Mouse (Mus musculus) neural tube, embryonic 13.5 days (tissue): ENCODE measurements around the gene Btbd17. TPM values are rescaled to one million over a fixed set of nuclear protein-coding genes. Genes with fewer than 3 reads are reported as not detected.

Source experiments
- ATAC-seq: fragments of 200-750 bp; cut with Nextera tagmentation; 2 replicates; pipeline ENCODE4 v1.8.0; 2017; ENCODE audit warnings: low read depth, mild to moderate bottlenecking, moderate TSS enrichment, moderate library complexity
- H3K27ac ChIP-seq: fragments of 300-500 bp; sonication (generic); replicated peaks from 2 replicates; pipeline ENCODE4 v1.5.1; 2015; ENCODE audit warnings: moderate library complexity, mild to moderate bottlenecking, inconsistent platforms
- H3K27me3 ChIP-seq: fragments of 300-500 bp; sonication (generic); 2 replicates; pipeline ENCODE4 v1.6.1; 2015; ENCODE audit warnings: mild to moderate bottlenecking, inconsistent platforms
- H3K36me3 ChIP-seq: fragments of 300-500 bp; sonication (generic); 2 replicates; pipeline ENCODE4 v1.6.1; 2015; ENCODE audit warnings: mild to moderate bottlenecking, inconsistent platforms
- H3K4me1 ChIP-seq: fragments of 300-500 bp; sonication (generic); replicated peaks from 2 replicates; pipeline ENCODE4 v1.6.1; 2015; ENCODE audit warnings: inconsistent platforms
- H3K4me2 ChIP-seq: fragments of 300-500 bp; sonication (generic); 2 replicates; pipeline ENCODE4 v1.6.1; 2015; ENCODE audit warnings: inconsistent platforms, mild to moderate bottlenecking, moderate library complexity
- H3K4me3 ChIP-seq: fragments of 300-500 bp; sonication (generic); 2 replicates; pipeline ENCODE4 v1.5.1; 2015; ENCODE audit warnings: mild to moderate bottlenecking, inconsistent platforms
- H3K9ac ChIP-seq: fragments of 300-500 bp; sonication (generic); 2 replicates; pipeline ENCODE4 v1.6.1; 2015; ENCODE audit warnings: moderate library complexity, mild to moderate bottlenecking, inconsistent platforms
- H3K9me3 ChIP-seq: fragments of 300-500 bp; sonication (generic); 2 replicates; pipeline ENCODE4 v1.6.1; 2016; ENCODE audit warnings: inconsistent platforms
- WGBS: fragments of 180-500 bp; shearing (Covaris S2); methylation state at CpG from one replicate; pipeline ENCODE4 v1.1.7; 2015; 5-methylcytosine and 5-hydroxymethylcytosine counted together
- polyA plus RNA-seq: library from polyadenylated mRNA; unstranded; fragments of >200 nt; fragmentation: Nextera tagmentation; extraction: Ambion mirVana; gene quantifications from 2 replicates; pipeline ENCODE4 v1.2.1, GENCODE M21; 2015

The Btbd17 gene
- polyA plus RNA-seq, 1 experiment from 2014 or later = 22.7 TPM

DNA sequence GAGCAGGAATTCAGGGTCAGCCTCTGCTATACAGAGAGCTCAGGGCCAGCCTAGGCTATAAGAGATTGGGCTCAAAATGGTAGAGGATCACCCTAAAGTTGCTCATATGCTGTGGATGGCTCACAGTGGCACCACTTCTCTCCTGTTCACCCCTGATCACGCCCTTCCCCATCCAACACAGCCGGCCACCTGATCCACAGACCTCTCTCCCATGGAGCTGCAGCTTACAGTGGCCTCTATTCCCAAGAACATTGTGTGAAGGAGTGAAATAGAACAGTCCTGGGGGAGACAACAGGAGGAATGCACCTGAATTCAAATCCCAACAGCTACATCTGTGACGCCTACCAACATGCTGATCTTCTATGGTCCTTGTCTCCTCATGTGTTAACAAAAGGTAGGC is 2.9 kb upstream of the Btbd17 start, which contains the start of gene Gpr142:
Gpr142 (plus strand) TSS at position 301 of the 400 bp plus-strand sequence.
- peaks cover under 1% of the 10 kb centered on the region; the same call in 1 of the 2 replicates for H3K27me3 ChIP-seq
- no peak for ATAC-seq

GRCm38 (mm10) chr11:114797981-114798380 is 2.2 kb upstream of the Btbd17 start:
- Histone ChIP-seq H3K9ac (no peak overlapping the region), H3K27me3 (peaks cover 7% of the 10 kb centered on the region; the same call in 1 of the 2 replicates), H3K9me3 (no peaks in the 10 kb centered on the region), H3K4me2 (no peak overlapping the region), H3K4me3 (no peak overlapping the region), H3K4me1 (peaks cover 52% of the 10 kb centered on the region), H3K36me3 (no peaks in the 10 kb centered on the region), H3K27ac (no peak overlapping the region)
- 89% methylated on average over 3 of the region's 3 CpGs for WGBS
- ATAC-seq = no peak

More for the DNA sequence above, 2.9 kb upstream of the Btbd17 start, which contains the start of gene Gpr142:
- 96% methylated on average over 3 of the region's 3 CpGs for WGBS
- H3K27ac ChIP-seq = no peak within 1 kb of the TSS
- H3K9ac ChIP-seq = no peak within 1 kb of the TSS
- no peaks in the 10 kb centered on the region for H3K9me3 ChIP-seq
- peaks cover 51% of the 10 kb centered on the region for H3K4me1 ChIP-seq
- no peak within 1 kb of the TSS for H3K4me3 ChIP-seq
- H3K36me3 ChIP-seq = no peaks in the 10 kb centered on the region
- no peak within 1 kb of the TSS for H3K4me2 ChIP-seq

GRCm38 (mm10) chr11:114797176-114797575 is 1.4 kb upstream of the Btbd17 start:
- Histone ChIP-seq H3K9me3 (no peaks in the 10 kb centered on the region), H3K4me1 (peaks cover 53% of the 10 kb centered on the region), H3K27me3 (peaks cover 15% of the 10 kb centered on the region), H3K4me3 (no peak overlapping the region), H3K4me2 (no peak overlapping the region), H3K36me3 (no peaks in the 10 kb centered on the region), H3K27ac (peak overlapping the region; percentile 97), H3K9ac (no peak overlapping the region)
- no peak for ATAC-seq
- WGBS = 94% methylated on average over 7 of the region's 7 CpGs

- 0% methylated on average over 7 of the region's 7 CpGs for WGBS
- H3K27me3 ChIP-seq = peaks cover 33% of the 10 kb centered on the region
- peak overlapping the region; percentile 92 for H3K4me2 ChIP-seq
- H3K9me3 ChIP-seq = no peaks in the 10 kb centered on the region
- peak; percentile 87 for ATAC-seq
- H3K4me3 ChIP-seq = peak overlapping the region; percentile 35
- H3K9ac ChIP-seq = peak overlapping the region; percentile 72
- peak overlapping the region; percentile 97 for H3K27ac ChIP-seq
- peaks cover 70% of the 10 kb centered on the region for H3K4me1 ChIP-seq
- no peaks in the 10 kb centered on the region for H3K36me3 ChIP-seq
These were observed 456 bp downstream of the Btbd17 start for GRCm38 (mm10) chr11:114795231-114795746.

GRCm38 (mm10) chr11:114794691-114795090 is 1.1 kb downstream of the Btbd17 start:
- 0 out of 2 replicates have a peak, but pooled peaks have one; percentile 1 for ATAC-seq

GRCm38 (mm10) chr11:114793868-114794545 is 1.7 kb downstream of the Btbd17 start:
- no peak for ATAC-seq
- 55% methylated on average over 19 of the region's 19 CpGs for WGBS
- H3K4me3 ChIP-seq = peak overlapping the region; percentile 35
- peaks cover 79% of the 10 kb centered on the region for H3K4me1 ChIP-seq
- peak overlapping the region; percentile 92 for H3K4me2 ChIP-seq
- H3K36me3 ChIP-seq = no peaks in the 10 kb centered on the region
- H3K9ac ChIP-seq = peak overlapping the region; percentile 72
- no peaks in the 10 kb centered on the region for H3K9me3 ChIP-seq
- H3K27ac ChIP-seq = peak overlapping the region; percentile 97
- peaks cover 45% of the 10 kb centered on the region for H3K27me3 ChIP-seq

More at GRCm38 (mm10) chr11:114794691-114795090, 1.1 kb downstream of the Btbd17 start:
- no peaks in the 10 kb centered on the region for H3K36me3 ChIP-seq
- H3K9me3 ChIP-seq = no peaks in the 10 kb centered on the region
- H3K4me3 ChIP-seq = peak overlapping the region; percentile 35
- 35% methylated on average over 4 of the region's 4 CpGs for WGBS
- peak overlapping the region; percentile 92 for H3K4me2 ChIP-seq
- H3K27ac ChIP-seq = peak overlapping the region; percentile 97
- H3K4me1 ChIP-seq = peaks cover 72% of the 10 kb centered on the region
- H3K27me3 ChIP-seq = peaks cover 39% of the 10 kb centered on the region
- H3K9ac ChIP-seq = peak overlapping the region; percentile 72

DNA sequence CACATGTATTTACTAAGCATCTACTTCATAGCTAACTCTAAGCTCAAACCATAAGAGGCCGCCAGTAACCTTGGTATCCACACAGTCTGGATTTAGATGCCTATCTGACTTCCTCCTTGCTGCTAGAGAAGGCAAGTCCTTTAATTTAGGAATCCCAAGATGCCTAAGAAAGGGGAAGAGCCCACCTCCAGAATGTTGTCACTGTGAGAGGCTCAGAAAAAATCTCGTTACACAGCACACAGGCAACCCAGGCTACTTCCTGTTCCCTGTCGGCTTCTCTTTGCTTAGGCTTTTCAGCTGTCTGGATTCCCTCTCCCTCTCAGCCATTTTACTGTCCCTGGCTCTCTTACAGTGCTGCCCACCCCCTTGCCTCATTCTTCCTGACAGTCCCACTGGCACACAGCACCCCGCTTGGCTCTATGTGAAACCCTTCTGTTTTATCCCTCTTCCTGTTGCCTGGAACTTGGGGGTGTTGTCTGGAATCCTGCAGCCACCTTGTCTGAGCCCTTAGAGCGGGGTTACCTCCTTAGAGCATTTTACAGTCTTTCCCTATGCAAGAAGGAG is 2.7 kb downstream of the Btbd17 start:
- Histone ChIP-seq H3K27me3 (peaks cover 45% of the 10 kb centered on the region), H3K9ac (peak overlapping the region; percentile 72), H3K27ac (0 out of 2 replicates have a peak overlapping the region, but pooled peaks have one; percentile 23), H3K4me2 (peak overlapping the region; percentile 92), H3K4me1 (peaks cover 84% of the 10 kb centered on the region), H3K36me3 (no peaks in the 10 kb centered on the region), H3K9me3 (no peaks in the 10 kb centered on the region), H3K4me3 (peak overlapping the region; percentile 53)
- ATAC-seq = no peak
- 51% methylated on average over 5 of the region's 5 CpGs for WGBS

- Histone ChIP-seq H3K4me3 (peak overlapping the region; percentile 53), H3K9me3 (no peaks in the 10 kb centered on the region), H3K27ac (peak overlapping the region; percentile 71), H3K4me1 (peaks cover 78% of the 10 kb centered on the region), H3K36me3 (no peaks in the 10 kb centered on the region), H3K9ac (peak overlapping the region; percentile 72), H3K27me3 (peaks cover 53% of the 10 kb centered on the region), H3K4me2 (peak overlapping the region; percentile 92)
- ATAC-seq = no peak
- WGBS = under 1% methylated on average over 48 of the region's 59 CpGs
These were observed 3.8 kb downstream of the Btbd17 start for GRCm38 (mm10) chr11:114791891-114792411.

DNA sequence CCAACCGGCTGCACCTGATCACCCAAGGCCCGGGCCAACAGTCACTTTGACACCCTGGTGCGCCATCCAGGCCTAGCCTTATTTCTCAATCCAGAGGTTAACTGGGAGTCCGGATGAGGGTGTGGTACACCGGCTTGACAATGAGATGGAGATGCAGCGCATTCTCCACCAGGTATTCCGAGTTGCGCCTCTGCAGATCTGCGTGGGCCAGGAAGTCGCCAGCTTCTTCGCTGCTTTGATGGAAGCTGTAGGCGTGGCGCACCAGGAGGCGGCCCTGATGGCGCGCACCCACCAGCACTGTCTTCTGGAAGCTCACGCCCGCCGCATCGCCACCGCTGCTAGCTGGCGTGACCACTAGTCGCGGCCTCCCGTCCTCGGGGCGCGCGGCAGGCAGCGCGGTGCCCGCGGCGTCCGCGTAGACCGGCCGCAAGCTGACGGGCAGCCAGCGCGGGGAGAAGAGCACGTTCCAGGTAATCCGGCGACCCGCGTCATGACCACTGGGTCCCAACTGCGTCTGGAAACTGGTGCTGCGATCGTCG is 4.3 kb downstream of the Btbd17 start:
- WGBS = 3% methylated on average over 50 of the region's 50 CpGs
- Histone ChIP-seq H3K4me2 (peak overlapping the region; percentile 92), H3K27me3 (peaks cover 58% of the 10 kb centered on the region), H3K4me3 (peak overlapping the region; percentile 53), H3K9me3 (no peaks in the 10 kb centered on the region), H3K4me1 (peaks cover 78% of the 10 kb centered on the region), H3K36me3 (no peaks in the 10 kb centered on the region), H3K9ac (peak overlapping the region; percentile 72), H3K27ac (peak overlapping the region; percentile 71)
- no peak for ATAC-seq

GRCm38 (mm10) chr11:114790841-114791240 is 4.9 kb downstream of the Btbd17 start:
- Histone ChIP-seq H3K9ac (no peak overlapping the region), H3K4me1 (peaks cover 78% of the 10 kb centered on the region), H3K9me3 (no peaks in the 10 kb centered on the region), H3K36me3 (no peaks in the 10 kb centered on the region), H3K27me3 (peaks cover 60% of the 10 kb centered on the region), H3K4me3 (peak overlapping the region; percentile 53; the same call in 1 of the 2 replicates), H3K27ac (no peak overlapping the region), H3K4me2 (peak overlapping the region; percentile 92)
- ATAC-seq = no peak
- WGBS = 21% methylated on average over 4 of the region's 4 CpGs

DNA sequence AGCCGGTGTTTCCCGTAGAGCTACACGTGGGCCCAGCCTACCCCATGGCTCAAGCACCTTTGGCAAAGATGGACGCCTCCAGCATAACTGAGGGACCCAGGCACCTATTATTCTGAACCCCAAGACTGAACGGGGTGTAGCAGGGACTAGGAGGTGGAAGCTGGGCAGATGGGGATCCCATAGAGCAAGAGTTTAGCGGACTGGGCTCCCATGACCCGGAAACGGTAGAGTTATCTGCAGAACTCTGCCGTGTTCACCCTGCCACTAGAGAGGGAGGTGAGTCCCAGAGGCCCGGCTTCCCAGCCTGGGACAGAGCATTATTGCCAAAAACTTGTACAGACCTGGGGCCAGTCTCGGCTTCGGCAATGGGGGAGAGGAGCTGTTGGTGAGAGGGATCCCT is 5.6 kb downstream of the Btbd17 start:
- Histone ChIP-seq H3K27ac (no peak overlapping the region), H3K27me3 (peaks cover 66% of the 10 kb centered on the region), H3K4me1 (peaks cover 73% of the 10 kb centered on the region), H3K9me3 (no peaks in the 10 kb centered on the region), H3K36me3 (no peaks in the 10 kb centered on the region), H3K9ac (no peak overlapping the region), H3K4me2 (no peak overlapping the region), H3K4me3 (no peak overlapping the region)
- WGBS = 71% methylated on average over 12 of the region's 12 CpGs
- ATAC-seq = no peak

DNA sequence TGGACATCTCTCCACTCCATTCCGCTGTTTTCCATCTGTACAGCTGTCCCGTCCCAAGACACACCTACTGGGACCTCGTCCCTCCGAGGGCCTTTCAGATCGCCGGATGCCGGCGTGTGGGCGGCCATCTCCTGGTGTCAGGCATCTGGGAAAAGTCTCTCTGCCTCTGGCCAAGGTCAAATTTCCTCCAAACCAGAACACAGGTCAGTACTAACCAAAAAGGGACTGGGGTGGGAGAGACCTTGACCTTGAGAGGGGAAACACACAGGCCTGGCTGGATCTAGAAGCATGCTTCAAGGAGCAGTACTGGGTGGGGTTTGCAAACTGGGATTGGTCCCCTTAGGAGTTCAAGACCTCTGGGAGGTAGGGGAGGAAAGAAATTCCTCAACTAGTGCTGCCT is 6.0 kb downstream of the Btbd17 start:
- Histone ChIP-seq H3K4me2 (0 out of 2 replicates have a peak overlapping the region, but pooled peaks have one; percentile 48), H3K36me3 (no peaks in the 10 kb centered on the region), H3K4me3 (no peak overlapping the region), H3K9me3 (no peaks in the 10 kb centered on the region), H3K4me1 (peaks cover 68% of the 10 kb centered on the region), H3K27me3 (peaks cover 71% of the 10 kb centered on the region), H3K27ac (no peak overlapping the region), H3K9ac (no peak overlapping the region)
- 54% methylated on average over 9 of the region's 9 CpGs for WGBS
- no peak for ATAC-seq
